In the genomic region with DNA sequence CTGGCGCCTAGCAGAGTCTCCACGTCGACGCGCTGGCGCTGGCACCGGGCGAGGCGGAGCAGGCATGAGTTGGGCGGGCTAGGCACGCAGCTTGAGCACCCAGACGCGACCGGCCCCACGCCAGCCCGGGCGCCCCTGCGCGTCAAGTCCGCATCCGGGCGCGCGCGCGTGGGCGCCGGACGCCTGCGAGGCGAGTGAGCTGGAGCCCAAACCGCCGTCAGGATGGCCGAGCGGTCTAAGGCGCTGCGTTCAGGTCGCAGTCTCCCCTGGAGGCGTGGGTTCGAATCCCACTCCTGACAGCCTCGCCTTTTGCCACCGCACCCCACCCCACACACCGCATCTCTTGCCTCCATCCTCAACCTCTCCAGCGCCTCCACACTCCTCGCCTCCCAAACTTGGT, we compare ENCODE assay signal across 8 mouse cellular contexts. TPM values are rescaled to one million over a fixed set of nuclear protein-coding genes. Genes with fewer than 3 reads are reported as not detected.
DNase-seq lines count a peak whose midpoint lies in the region; ATAC-seq and TF ChIP-seq lines count a peak whose summit lies in the region.
"Not testable (repeated sequence)": the region's sequence is repeated elsewhere in the genome, so short reads cannot be mapped to it uniquely, and the experiment has no call there.

No protein-coding gene starts in this region.

- intact Hi-C loops in heart, adult 2 months (cut with DNase I) = not testable (repeated sequence)

- ATAC-seq in embryonic facial prominence, embryonic 13.5 days (ENCODE audit: insufficient number of reproducible peaks, insufficient read depth, low FRiP score, low TSS enrichment, low read depth) = peak; percentile 4; the same call in 1 of the 2 replicates
- ATAC-seq in inflammation-experienced regulatory T-cells, adult 6 months = peak; percentile 13
- peak; percentile 4 for ATAC-seq in lung, postnatal 0 days

- not testable (repeated sequence) for DNase-seq in MEL (ENCODE audit: low read depth, low spot score); lung, postnatal 0 days (ENCODE audit: low spot score)
- peak; percentile 61 to 63 for DNase-seq in heart, adult 2 months
- DNase-seq in left cerebral cortex, adult 18-20 months (ENCODE audit: low spot score in 2 of 2) = peak; percentile 36 to 63
- peak; percentile 50 to 56 for DNase-seq in right cerebral cortex, adult 2 months (ENCODE audit: low spot score in 2 of 2)
- DNase-seq in thymus, postnatal 10 days (ENCODE audit: low spot score in 2 of 2) = peak; percentile 36 to 41

- not testable (repeated sequence) for H3K27ac ChIP-seq in MEL (ENCODE audit: control insufficient read depth, low read depth, low read length); embryonic facial prominence, embryonic 13.5 days; heart, adult 2 months; lung, postnatal 0 days (ENCODE audit: low read length)

- H3K36me3 ChIP-seq in MEL (ENCODE audit: control insufficient read depth in 1 of 2, insufficient read depth in 2 of 2, low read length in 2 of 2); embryonic facial prominence, embryonic 13.5 days; heart, adult 2 months (ENCODE audit: control insufficient read depth, insufficient read depth, low read length); lung, postnatal 0 days (ENCODE audit: insufficient read depth, low read length): not testable (repeated sequence)

- not testable (repeated sequence) for H3K4me1 ChIP-seq in MEL (ENCODE audit: control insufficient read depth in 1 of 2, insufficient read depth in 2 of 2, low read length in 2 of 2); embryonic facial prominence, embryonic 13.5 days; heart, adult 2 months (ENCODE audit: control insufficient read depth, insufficient read depth, low read length); lung, postnatal 0 days (ENCODE audit: insufficient read depth, low read depth, low read length)

- 0 out of 2 replicates have a peak overlapping the region, but pooled peaks have one; percentile 14 for H3K9ac ChIP-seq in MEL (ENCODE audit: control insufficient read depth, low read depth, low read length, poor library complexity, severe bottlenecking)
- not testable (repeated sequence) for H3K9ac ChIP-seq in embryonic facial prominence, embryonic 13.5 days; heart, adult 2 months (ENCODE audit: low read depth, low read length); lung, postnatal 0 days (replicated peaks; ENCODE audit: low read depth)

- not testable (repeated sequence) for H3K27me3 ChIP-seq in MEL (ENCODE audit: control insufficient read depth in 1 of 2, insufficient read depth in 2 of 2, low read length in 2 of 2)
- peaks cover 50% of the 10 kb centered on the region for H3K27me3 ChIP-seq in embryonic facial prominence, embryonic 13.5 days
- peaks cover 12% of the 10 kb centered on the region for H3K27me3 ChIP-seq in heart, adult 2 months (ENCODE audit: control insufficient read depth, insufficient read depth, low read length)
- peaks cover 17% of the 10 kb centered on the region for H3K27me3 ChIP-seq in lung, postnatal 0 days (replicated peaks; ENCODE audit: insufficient read depth, low read length)

- not testable (repeated sequence) for TF ChIP-seq POLR2A in MEL (IDR thresholded peaks at IDR 0.05; ENCODE audit: control insufficient read depth in 1 of 2, insufficient read depth in 1 of 2, low read depth in 1 of 2, low read length in 2 of 2, poor library complexity in 1 of 2); heart, adult 2 months (IDR thresholded peaks at IDR 0.05; ENCODE audit: insufficient read depth, low read depth, low read length)

- not testable (repeated sequence) for H3K79me2 ChIP-seq in MEL (ENCODE audit: control insufficient read depth, insufficient read depth, low read length, poor library complexity); heart, adult 2 months (replicated peaks; ENCODE audit: control insufficient read depth, insufficient read depth, low read length)

- H3K4me3 ChIP-seq in MEL (ENCODE audit: control insufficient read depth in 1 of 2, insufficient read depth in 1 of 2, low read depth in 2 of 2, low read length in 2 of 2); heart, adult 2 months; lung, postnatal 0 days (ENCODE audit: low read depth, low read length): not testable (repeated sequence)
- H3K4me3 ChIP-seq in embryonic facial prominence, embryonic 13.5 days = peak overlapping the region; percentile 38

- H3K9me3 ChIP-seq in MEL (replicated peaks; ENCODE audit: insufficient read depth, low read length); embryonic facial prominence, embryonic 13.5 days; lung, postnatal 0 days (ENCODE audit: low read length): not testable (repeated sequence)

- TF ChIP-seq EP300 in MEL (IDR thresholded peaks at IDR 0.05; ENCODE audit: low read depth in 1 of 2, low read length in 2 of 2); heart, adult 2 months (IDR thresholded peaks at IDR 0.05; ENCODE audit: insufficient read depth, low read depth, low read length); lung, postnatal 0 days (IDR thresholded peaks at IDR 0.05): not testable (repeated sequence)

- H3K4me2 ChIP-seq in embryonic facial prominence, embryonic 13.5 days = peak overlapping the region; percentile 55
- not testable (repeated sequence) for H3K4me2 ChIP-seq in lung, postnatal 0 days (replicated peaks; ENCODE audit: low read depth, low read length)

- not testable (repeated sequence) for TF ChIP-seq CTCF in MEL (IDR thresholded peaks at IDR 0.05 in 2 of 3, conservative IDR thresholded peaks at IDR 0.05 in 1 of 3; ENCODE audit: control insufficient read depth in 1 of 3, insufficient read depth in 1 of 3, low read depth in 2 of 3, low read length in 3 of 3, poor library complexity in 1 of 3, severe bottlenecking in 1 of 3); heart, adult 2 months (IDR thresholded peaks at IDR 0.05); lung, postnatal 0 days (IDR thresholded peaks at IDR 0.05)

- WGBS in embryonic facial prominence, embryonic 13.5 days = 8% methylated on average over 30 of the region's 45 CpGs
- 8% methylated on average over 32 of the region's 45 CpGs for WGBS in heart, adult 2 months
- 6% methylated on average over 24 of the region's 45 CpGs for WGBS in lung, postnatal 0 days

- not testable (repeated sequence) for TF ChIP-seq RAD21 in MEL (IDR thresholded peaks at IDR 0.05; ENCODE audit: low read depth, low read length)

RNA-seq across cellular contexts. Expression of a gene that starts 1.0 kb away (rescaled TPM):
- total RNA-seq in MEL (2012; rRNA removed) = 0.39 and 0.62 TPM in 2 replicates
- polyA plus RNA-seq in MEL (2012; ENCODE audit: insufficient read depth in 1 of 2, insufficient read length in 2 of 2, low read depth in 1 of 2, low replicate concordance in 2 of 2, missing spikeins in 1 of 2) = 1 to 10 TPM in 1 of 2 experiments, not detected in 1; 6.1 TPM
- 9.4 and 10.1 TPM in 2 replicates for polyA plus RNA-seq in embryonic facial prominence, embryonic 13.5 days (2015; fragmentation: Nextera tagmentation; extraction: Ambion mirVana)
- 10 to 100 TPM; 12.1 to 12.7 TPM for total RNA-seq in heart, adult 2 months (2021)
- polyA plus RNA-seq in heart, adult 2 months (2012; rRNA removed) = 11.5 and 12.6 TPM in 2 replicates
- polyA plus RNA-seq in inflammation-experienced regulatory T-cells, adult 6 months (2017; shearing (Covaris generic)) = 1 to 10 TPM in 1 of 3 experiments, under 1 TPM in 1, not detected in 1; 0.98 to 1.5 TPM
- 10 to 100 TPM; 11.1 to 13.2 TPM for total RNA-seq in left cerebral cortex, adult 18-20 months (2021)
- 29.3 and 37.4 TPM in 2 replicates for polyA plus RNA-seq in lung, postnatal 0 days (2015; fragmentation: Nextera tagmentation; extraction: Ambion mirVana)

RNA-seq across cellular contexts. Expression of a gene that starts 47.0 kb away (rescaled TPM):
- not detected in 2 replicates for total RNA-seq in MEL (2012; rRNA removed)
- polyA plus RNA-seq in MEL (2012; ENCODE audit: insufficient read depth in 1 of 2, insufficient read length in 2 of 2, low read depth in 1 of 2, low replicate concordance in 2 of 2, missing spikeins in 1 of 2) = not detected
- polyA plus RNA-seq in embryonic facial prominence, embryonic 13.5 days (2015; fragmentation: Nextera tagmentation; extraction: Ambion mirVana) = 0.41 and 0.55 TPM in 2 replicates
- total RNA-seq in heart, adult 2 months (2021) = 1 to 10 TPM in 1 of 2 experiments, under 1 TPM in 1; 0.70 to 1.2 TPM
- 0.79 and 1.4 TPM in 2 replicates for polyA plus RNA-seq in heart, adult 2 months (2012; rRNA removed)
- polyA plus RNA-seq in inflammation-experienced regulatory T-cells, adult 6 months (2017; shearing (Covaris generic)) = not detected
- total RNA-seq in left cerebral cortex, adult 18-20 months (2021) = not detected
- polyA plus RNA-seq in lung, postnatal 0 days (2015; fragmentation: Nextera tagmentation; extraction: Ambion mirVana) = 3.3 and 4.0 TPM in 2 replicates

RNA-seq across cellular contexts. Expression of a gene that starts 48.0 kb away (rescaled TPM):
- 0.69 and 0.75 TPM in 2 replicates for total RNA-seq in MEL (2012; rRNA removed)
- polyA plus RNA-seq in MEL (2012; ENCODE audit: insufficient read depth in 1 of 2, insufficient read length in 2 of 2, low read depth in 1 of 2, low replicate concordance in 2 of 2, missing spikeins in 1 of 2) = 1 to 10 TPM in 1 of 2 experiments, not detected in 1; 3.5 TPM
- 1.3 and 2.1 TPM in 2 replicates for polyA plus RNA-seq in embryonic facial prominence, embryonic 13.5 days (2015; fragmentation: Nextera tagmentation; extraction: Ambion mirVana)
- total RNA-seq in heart, adult 2 months (2021) = under 1 TPM; 0.89 to 0.98 TPM
- 2.1 and 6.3 TPM in 2 replicates for polyA plus RNA-seq in heart, adult 2 months (2012; rRNA removed)
- 1 to 10 TPM; 3.2 to 7.6 (median 6.6) TPM for polyA plus RNA-seq in inflammation-experienced regulatory T-cells, adult 6 months (2017; shearing (Covaris generic))
- total RNA-seq in left cerebral cortex, adult 18-20 months (2021) = under 1 TPM in 1 of 2 experiments, not detected in 1; 0.79 TPM
- polyA plus RNA-seq in lung, postnatal 0 days (2015; fragmentation: Nextera tagmentation; extraction: Ambion mirVana) = 32.2 and 33.2 TPM in 2 replicates
